Mouse (Mus musculus) layer of hippocampus, postnatal 25 days (tissue): ENCODE data around the gene Ywhah. TPM values are rescaled to one million over a fixed set of nuclear protein-coding genes. Genes with fewer than 3 reads are reported as not detected.
"Not testable (repeated sequence)": the region's sequence is repeated elsewhere in the genome, so short reads cannot be mapped to it uniquely, and the experiment has no call there.

ENCODE experiments used
- DNase-seq, 2 experiments: peaks; one replicate each; pipeline ENCODE4 v3.0.0; 2022; ENCODE audit warnings: mixed read lengths in 2 of 2, low spot score in 1 of 2; ENCODE audit errors: extremely low spot score in 1 of 2
- total RNA-seq, 2 experiments: library from RNA; stranded (reverse); gene quantifications; 2 replicates each; pipeline ENCODE4 v1.2.3; 2021

Gene Ywhah
- total RNA-seq, 2 experiments from 2014 or later = 1,285 to 1,312 TPM

DNA sequence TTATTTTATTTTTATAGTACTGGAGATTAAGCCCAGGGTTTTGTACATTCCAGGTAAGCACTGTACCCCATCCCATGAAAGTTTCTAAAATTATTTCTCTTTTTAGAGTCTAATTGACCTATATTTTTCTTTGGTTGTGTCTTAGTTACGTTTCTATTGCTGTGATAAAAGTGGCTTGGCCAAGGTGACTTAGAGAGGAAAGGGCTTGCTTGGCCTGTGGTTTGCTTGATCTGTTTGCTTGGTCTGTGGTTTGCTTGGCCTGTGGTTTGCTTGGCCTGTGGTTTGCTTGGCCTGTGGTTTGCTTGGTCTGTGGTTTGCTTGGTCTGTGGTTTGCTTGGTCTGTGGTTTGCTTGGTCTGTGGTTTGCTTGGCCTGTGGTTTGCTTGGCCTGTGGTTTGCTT lies 22.1 kb downstream of the Ywhah start:
- DNase-seq = not testable (repeated sequence)

DNA sequence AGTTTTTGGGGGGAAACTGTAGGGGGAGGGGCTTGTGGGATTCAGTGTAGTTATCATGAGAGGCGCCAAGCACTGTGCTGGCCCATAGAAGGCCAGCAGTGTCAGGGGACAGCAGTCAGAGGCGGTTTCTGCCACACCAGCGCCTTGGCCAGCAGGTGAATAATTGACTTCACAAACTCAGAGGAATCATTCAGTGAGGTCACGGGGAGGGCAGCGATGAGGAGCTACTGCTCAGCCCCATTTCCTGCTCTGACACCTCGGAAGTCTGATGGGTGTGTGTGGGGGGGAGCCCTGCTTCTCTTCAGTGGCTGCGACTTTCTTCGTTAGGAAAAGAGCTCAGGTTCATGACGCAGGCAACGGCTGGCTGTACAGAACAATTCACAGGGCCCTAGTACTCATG lies 24.8 kb downstream of the Ywhah start:
- no peak for DNase-seq

DNA sequence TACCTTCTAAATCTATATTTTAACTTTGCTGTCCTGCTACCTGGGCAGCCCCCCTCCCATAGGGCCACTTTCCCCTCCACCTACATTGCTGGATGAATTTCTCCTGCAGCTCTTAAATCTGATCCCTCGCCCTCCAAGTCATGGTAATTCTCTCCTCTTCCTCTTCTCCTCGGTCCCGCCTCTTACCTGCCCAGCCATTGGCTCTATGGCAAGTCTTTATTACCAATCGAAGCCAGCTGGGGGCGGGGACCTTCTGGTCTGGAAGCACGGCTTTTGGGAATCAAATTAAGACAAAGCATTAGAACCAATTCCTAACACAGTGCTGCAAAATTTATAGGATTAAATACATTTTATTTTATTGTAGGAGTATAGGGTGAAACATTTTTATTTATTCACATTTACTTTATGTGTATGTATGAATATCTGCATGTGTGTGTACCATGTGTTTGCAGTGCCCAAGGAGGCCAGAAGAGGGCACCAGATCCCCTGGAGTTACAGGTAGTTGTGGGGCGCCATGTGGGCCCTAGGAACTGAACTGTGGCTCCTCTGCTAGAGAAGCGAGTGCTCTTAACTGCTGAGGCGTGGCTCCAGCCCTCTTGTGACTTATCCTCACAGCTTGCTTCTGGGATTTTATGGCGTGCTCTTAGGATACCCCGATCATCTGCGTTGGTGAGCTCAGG lies 26.2 kb downstream of the Ywhah start:
- DNase-seq = no peak

DNA sequence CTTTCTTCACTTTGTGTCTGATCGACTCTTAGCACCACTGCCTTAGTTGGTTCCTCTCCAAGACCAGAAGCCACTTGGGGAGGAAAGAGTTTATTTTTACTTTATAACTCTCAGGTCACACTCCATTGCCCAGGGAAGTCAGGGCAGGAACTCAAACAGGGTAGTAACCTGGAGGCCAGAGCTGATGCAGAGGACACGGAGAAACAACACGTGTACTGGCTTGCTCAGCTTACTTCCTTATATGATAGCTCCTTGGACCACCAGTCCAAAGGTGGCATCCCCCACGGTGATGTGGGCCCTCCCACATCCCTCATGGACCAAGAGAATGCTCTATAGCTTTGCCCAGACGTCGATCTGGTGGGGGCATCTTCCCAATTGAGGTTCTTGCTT lies 26.7 kb downstream of the Ywhah start:
- no peak for DNase-seq

DNA sequence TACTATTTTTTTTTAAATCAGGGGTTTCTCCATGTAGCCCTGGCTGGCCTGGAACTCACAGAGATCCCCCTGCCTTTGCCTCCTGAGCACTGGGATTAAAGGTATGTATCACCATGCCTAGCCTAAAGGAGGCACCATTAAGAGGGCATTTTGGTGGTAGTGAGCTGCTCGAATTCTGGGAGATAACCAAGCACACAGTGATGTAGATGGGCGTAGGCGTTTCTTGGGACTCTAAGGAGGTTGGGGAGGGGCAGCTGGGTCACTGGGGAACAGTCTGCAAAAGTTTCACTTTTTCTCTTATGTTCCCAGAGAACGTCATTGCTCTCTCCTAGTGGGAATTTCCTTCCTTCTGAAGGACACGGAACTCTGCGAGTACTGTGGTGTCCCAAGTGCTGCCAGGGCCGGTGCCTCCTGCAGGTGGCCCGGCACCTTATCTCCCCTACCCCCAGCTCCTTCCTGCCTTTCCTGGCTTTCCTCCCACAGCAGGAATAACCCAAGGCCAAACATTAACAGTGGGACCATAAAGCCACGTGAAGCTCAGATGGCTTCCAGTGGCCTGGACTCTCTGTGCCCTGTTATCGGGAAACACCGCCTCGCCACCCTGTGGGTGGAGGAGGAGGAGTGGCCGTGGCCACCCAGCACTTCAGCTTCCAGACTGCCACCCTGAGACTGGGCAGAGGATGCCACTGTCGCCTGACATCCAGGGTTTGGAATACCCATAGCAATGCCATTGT lies 34.4 kb downstream of the Ywhah start:
- no peak for DNase-seq

DNA sequence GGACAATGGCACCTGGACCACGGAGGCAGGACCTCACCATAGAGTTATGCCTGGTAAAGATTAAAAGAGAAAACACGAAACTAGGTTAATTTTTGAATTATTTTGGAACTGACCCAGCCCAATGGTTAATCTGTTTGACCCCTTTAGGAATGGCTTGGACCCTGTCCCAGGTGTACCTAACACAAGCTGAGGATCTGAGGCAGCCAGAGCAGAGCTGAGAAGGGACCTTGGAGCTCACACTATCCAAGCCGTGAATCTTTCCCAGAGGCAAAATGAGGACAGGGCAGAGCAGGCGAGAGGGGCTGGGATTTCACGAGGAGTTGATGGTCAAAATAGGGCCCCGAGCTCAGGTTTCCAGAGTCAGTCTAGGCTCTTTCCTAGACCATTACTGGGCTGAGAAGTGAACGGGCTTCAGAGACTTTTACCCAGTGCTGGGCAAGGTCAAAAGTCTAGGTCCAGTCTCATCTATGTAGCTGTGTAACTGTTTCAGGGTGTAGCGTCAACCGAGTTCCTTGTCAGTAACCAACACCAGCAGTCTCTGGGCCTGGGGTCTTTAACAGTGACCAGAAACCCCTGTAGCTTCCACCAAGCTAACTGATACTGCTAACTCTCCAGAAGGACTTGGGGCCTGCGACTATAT lies 37.6 kb downstream of the Ywhah start:
- DNase-seq = no peak

DNA sequence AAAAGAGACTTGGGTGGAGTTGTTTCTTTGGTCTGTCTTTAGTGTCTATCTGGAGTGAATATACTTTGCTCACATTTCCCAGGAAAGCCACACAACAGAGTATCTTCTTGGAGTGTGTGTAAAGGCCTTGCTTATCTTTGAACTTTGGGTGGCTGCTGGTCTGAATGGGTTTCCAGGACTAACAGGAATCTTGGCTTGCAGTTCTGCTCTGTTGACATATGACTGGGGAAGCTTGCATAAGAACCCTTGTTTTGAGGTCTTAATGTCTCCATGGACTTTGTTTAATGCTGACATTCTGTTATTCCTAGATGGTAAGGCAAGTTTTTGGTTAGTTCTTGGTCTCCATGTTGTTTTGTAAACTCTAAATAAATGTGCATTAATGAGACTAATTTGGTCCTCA lies 51.5 kb downstream of the Ywhah start:
- DNase-seq = no peak

DNA sequence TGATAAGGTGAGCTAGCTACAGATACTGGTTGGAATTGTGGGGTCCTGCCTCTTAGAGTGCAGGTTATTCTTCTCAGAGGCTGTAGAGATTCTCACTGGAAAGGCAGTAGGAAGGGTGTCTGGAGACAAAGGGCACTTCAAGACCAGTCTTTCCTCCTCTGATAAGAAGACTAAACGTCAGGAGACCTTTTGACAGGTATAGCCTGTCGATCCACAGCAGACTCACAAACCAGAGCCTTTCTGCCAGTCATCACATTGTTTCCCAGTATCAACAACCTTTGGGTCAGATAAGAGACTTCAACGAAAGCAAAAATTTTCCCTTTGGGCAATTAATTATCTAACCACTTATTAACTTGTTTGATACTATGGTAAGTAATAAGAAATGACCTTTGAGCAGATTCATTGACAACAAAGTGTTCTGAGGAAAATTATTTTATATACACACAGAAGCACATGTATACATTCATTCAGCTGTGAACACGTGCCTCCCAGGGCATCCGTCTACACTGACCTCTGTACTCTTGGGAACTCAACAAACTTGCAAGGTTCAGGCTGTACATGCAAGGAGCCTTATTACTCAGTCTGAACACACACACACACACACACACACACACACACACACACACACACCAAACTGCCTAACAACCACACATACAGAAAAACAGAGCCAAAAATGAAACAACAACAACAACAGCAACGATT lies 58.0 kb downstream of the Ywhah start:
- no peak for DNase-seq

Other genes starting within 250 kb of the Ywhah start
- 10 to 100 TPM; 64.0 to 64.2 TPM for gene Pisd, start 233.2 kb upstream of the Ywhah start, total RNA-seq
- not detected for gene Gm20671, start 191.7 kb upstream of the Ywhah start, total RNA-seq
- 10 to 100 TPM; 53.9 to 55.0 TPM for gene Prr14l, start 164.6 kb upstream of the Ywhah start, total RNA-seq
- 10 to 100 TPM; 57.1 to 66.6 TPM for gene Depdc5, start 155.1 kb upstream of the Ywhah start, total RNA-seq
- under 1 TPM; 0.14 to 0.20 TPM for gene Slc5a1, start 85.4 kb downstream of the Ywhah start, total RNA-seq
- gene Spon2, start 199.6 kb downstream of the Ywhah start, total RNA-seq = under 1 TPM in 1 of 2 experiments, not detected in 1; 0.17 TPM